Mouse (Mus musculus): ENCODE data around the gene Nes.

DNA sequence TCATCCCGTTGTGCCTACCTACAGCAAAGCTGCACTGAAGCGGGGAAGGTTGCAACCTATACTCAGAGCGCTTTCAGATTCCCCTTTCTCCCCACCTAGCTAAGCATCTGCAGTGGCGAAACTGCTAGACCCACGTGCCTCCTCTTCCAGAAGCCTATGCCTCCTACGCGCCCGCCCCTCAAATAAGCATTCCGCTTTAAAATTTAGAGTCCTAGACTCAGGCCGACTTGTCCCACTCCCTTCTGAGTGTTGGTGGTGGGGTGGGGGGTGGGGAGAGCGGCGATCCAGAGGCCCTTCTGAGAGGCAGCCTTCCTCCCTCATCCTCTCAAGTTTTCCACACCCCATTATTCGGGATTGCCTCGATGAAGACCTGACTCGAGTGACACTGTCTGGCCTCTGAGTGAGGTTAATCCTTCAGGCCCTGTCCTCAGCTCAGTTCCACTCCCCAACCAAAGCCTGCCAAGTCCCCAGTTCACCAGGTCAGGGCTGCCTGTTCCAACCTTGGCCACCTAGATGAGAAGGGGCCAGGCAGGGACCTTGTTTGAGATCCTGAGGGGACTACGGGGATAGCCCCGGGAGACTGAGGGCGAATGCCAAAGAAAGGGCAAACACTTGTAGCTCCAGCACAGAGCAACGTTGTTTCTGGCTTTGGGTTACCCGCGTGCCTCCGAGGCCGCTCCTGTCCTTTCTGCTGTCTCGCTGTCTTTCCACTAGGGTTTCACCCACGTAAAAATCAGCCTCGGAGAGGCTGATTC lies 23.6 kb upstream of the Nes start:
- TF ChIP-seq POLR2A (IDR thresholded peaks at IDR 0.05; ENCODE audit: borderline replicate concordance, extremely low read depth, insufficient read depth, insufficient read length, poor library complexity, severe bottlenecking): no peak
- TF ChIP-seq CTCF (IDR thresholded peaks at IDR 0.05; ENCODE audit: borderline replicate concordance, extremely low read depth, insufficient read depth, insufficient read length): no peak

Data from brain, embryonic 14.5 days (tissue).